Mouse (Mus musculus) frontal cortex, postnatal 36 days (tissue): Measurements from ENCODE around the gene Specc1.

Experiments used
- DNase-seq, 2 experiments: peaks; one replicate each; pipeline ENCODE4 v3.0.0; 2022; ENCODE audit warnings: low spot score in 2 of 2

Specc1 gene

GRCm38 (mm10) chr11:62244471-62244870 lies 287.9 kb downstream of the Specc1 start:
- DNase-seq: no peak

DNA sequence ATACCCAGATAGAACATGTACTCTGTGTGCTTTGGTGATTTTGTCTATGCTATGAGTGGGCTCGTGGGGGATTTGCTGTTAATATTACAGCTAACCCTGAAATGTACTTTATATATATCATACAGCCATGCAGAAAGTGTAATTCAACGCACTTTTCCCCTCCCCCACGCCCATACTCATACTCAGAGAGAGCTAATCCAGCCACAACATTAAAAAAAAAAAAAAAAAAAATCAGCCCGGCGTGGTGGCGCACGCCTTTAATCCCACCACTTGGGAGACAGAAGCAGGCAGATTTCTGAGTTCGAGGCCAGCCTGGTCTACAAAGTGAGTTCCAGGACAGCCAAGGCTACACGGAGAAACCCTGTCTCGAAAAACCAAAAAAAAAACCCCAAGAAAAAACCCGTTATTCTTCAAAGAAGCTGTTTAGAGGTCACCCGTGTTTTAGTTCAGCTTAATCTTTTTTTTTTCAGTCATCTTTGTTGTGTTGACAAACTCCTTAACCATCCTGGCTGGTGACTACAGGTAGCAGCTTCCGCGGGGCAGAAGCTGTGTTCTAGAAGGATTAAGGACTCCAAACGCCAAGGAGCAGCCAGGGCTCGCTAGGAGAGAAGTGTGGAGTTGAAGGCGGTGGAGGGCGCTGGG lies 291.3 kb downstream of the Specc1 start:
- no peak for DNase-seq

GRCm38 (mm10) chr11:62248401-62249244 lies 292.1 kb downstream of the Specc1 start, which contains the start of gene Adora2b:
Gene Adora2b (plus strand): TSS chr11:62248984.
- peak; percentile 35 to 39 for DNase-seq

DNA sequence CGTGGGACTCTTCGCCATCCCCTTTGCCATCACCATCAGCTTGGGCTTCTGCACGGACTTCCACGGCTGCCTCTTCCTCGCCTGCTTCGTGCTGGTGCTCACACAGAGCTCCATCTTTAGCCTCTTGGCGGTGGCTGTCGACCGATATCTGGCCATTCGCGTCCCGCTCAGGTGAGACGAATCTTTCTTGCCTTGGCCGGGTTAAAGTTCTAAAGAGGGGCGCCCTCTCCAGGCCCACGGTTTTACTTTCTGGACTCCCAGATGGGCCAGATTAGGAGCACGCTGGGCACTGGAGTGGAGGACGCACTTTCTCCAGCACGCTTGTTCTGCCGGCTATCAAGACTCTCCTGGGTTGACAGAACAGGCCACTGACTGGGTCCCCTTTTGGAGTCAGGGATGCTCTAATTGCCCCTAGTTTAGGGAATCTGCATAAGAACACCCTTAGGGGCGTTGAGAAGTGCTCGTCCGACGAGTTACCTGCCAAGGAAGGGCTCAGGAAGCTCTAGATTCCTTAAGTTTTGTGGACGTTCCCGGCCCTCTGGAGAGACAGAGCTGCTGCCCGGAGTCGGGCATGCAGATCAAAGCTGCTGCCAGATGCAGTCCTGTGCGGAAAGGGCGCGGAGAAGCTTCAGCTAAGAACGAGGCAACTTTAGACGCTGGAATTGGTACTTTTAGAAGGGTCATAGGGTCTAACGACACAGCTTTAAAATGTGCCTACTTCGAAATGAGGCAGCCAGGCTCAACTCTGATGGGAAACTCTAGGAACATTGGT lies 292.9 kb downstream of the Specc1 start:
- DNase-seq: peak in 1 of 2 experiments; percentile 18

DNA sequence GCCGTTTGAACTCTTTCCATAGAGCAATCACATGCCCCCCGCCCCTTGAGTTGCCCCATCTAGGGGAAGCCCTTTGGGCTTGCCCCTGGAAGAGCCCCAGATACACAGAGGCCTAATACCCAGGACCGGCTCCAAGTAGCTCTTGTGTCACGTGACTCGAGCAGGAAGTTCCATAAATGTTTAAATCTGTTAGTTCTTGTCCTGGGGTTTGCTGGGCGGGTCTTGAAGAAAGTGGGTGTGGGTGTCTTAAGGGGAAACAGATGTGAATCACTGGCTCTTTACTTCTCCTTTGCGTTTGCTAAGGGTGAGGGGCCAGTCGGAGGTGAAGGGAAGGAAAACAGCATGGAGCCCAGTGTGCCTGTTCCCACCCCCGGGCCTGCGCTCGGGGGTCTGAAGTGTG lies 294.5 kb downstream of the Specc1 start:
- no peak for DNase-seq

- DNase-seq: no peak
Measured at GRCm38 (mm10) chr11:62253380-62253779, 296.8 kb downstream of the Specc1 start.

GRCm38 (mm10) chr11:62259214-62259613 lies 302.7 kb downstream of the Specc1 start:
- DNase-seq: no peak

DNA sequence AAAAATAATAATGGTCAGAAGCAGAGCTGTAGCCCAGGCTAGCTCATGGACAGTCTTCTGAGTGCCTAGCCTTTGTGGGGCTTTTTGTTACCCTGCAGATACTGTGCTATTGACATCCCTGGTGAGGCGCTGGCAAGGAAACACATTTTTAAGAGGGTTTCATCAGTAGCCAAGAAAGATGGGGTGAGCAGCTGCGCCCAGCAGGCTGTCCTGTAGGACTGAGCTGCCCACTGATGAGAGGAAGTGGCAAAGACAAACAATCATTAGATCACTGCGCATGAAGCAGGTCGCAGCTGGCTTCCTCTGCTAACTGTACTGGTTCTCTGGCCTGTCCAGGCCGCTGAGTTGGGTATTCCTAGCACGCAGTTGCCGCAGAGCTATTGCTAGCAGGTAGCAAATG lies 307.0 kb downstream of the Specc1 start:
- DNase-seq: no peak

DNA sequence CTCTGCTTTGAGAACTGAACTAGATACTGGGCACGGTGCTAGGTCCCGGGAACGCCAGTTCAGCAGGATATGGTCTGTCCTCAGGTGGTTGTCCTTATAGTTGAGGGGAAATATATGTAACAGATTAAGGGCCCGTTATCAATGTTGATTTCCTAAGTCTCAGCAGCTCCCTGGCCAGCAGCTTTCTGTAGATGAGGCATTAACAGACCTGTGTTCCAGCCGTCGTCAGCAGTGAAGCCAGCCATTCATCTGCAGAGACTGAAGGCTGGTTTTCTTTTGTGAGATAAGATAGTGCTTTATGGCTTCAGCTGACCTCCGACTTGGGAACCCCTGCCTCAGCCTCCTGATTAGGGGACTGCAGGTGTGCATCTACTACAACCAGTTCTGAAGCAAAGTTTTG lies 307.5 kb downstream of the Specc1 start:
- no peak for DNase-seq

GRCm38 (mm10) chr11:62265642-62266041 lies 309.1 kb downstream of the Specc1 start:
- no peak for DNase-seq

DNA sequence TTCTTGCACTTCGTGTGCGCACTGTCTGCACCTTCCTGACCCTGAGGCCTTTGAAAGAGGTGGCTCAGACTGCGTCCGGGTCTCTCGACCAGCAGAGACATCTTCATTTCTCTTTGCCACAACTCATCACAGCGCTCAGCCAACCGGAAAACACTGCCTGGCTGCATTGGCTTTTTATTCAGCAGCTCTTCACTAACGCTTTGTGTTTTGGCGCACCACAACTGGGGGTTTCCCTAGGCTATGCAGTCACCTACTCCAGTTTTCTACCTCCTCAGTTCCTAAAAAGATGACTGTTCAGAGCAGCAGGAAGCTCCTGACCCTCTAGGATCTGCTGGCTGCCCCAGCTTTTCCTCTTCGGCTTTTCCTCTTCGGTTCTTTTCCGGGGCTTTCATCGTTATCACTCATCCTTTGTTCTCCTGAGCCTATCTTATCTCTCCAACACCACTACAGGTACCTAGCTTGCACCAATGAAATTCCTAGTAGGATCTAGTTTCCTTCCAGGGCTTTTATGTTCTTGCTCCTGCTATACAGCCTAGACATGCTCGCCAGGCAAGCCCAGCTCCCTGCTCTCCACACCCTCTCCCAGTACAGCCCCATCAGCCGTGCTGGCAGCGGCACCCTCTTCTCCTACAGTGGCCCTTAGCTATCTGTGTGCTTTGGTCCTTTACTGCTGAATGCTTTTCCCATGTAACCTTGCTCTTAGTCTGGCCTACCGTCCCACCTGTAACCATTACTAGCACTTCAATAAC lies 310.1 kb downstream of the Specc1 start:
- no peak for DNase-seq

GRCm38 (mm10) chr11:62268381-62268780 lies 311.8 kb downstream of the Specc1 start:
- DNase-seq: no peak

DNA sequence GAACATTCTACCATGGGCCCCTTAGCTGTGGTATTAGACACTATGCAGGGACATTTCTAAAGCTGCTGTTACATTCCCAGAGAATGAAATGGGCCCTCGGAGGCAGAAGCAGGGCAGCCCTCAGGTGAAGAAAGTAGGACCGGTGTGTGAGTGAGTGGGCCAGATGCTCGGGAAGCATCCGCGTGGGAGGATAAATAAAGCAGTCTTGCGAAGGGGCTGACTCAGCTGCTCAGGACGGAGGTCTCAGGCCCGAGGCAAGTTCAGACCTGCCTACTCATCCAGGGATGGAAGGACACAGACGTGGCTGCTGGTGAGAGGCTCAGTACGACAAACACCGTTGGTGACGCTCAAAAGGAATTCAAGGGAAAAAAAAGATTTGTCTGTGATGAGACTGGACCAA lies 312.5 kb downstream of the Specc1 start:
- no peak for DNase-seq

GRCm38 (mm10) chr11:62270851-62271250 lies 314.3 kb downstream of the Specc1 start:
- no peak for DNase-seq
